Mouse (Mus musculus) leukemia stem cell, adult 10-12 weeks (primary cell): ENCODE measurements around the gene Slc35f2. TPM values are rescaled to one million over a fixed set of nuclear protein-coding genes. Genes with fewer than 3 reads are reported as not detected.

ENCODE experiments used
- polyA plus RNA-seq: library from polyadenylated mRNA; stranded (reverse); fragments of >175 nt; gene quantifications from 2 replicates; pipeline ENCODE4 v1.2.3, GENCODE M21; 2012; ENCODE audit warnings: low replicate concordance

The Slc35f2 gene
- polyA plus RNA-seq, result 0.30 and 0.41 TPM in 2 replicates

GRCm38 (mm10) chr9:53771344-53772021, at the start of gene Slc35f2:
TSS of gene Slc35f2 (plus strand) at chr9:53771538.

DNA sequence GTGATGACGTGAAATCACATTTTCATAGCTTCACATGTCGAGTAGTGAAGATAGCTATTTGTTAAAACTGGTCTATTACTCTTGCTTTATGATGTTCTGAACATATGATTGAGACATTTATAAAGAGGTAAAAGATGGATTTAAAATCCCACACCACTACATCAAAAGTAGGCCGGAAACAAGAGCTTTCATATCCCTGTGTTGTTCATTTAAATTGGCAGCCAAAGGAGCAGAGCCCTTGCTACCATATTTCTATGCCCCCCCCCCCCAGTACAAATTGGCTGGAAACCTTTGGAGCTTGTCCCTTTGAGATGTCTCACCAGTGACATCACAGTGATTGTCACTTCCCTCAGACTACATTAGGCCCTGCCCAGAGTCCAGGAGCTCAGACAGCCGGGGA, 78.5 kb downstream of the Slc35f2 start, which contains the start of gene Sln:
Gene Sln (plus strand): TSS at position 301 of the 400 bp plus-strand sequence.

Other genes starting within 250 kb of the Slc35f2 start
- gene Atm, start 234.8 kb upstream of the Slc35f2 start, polyA plus RNA-seq, result 0.70 and 4.5 TPM in 2 replicates
- gene Npat, start 234.5 kb upstream of the Slc35f2 start, polyA plus RNA-seq, result 0.44 and 1.5 TPM in 2 replicates
- 3.8 and 243 TPM in 2 replicates for gene Acat1, start 161.2 kb upstream of the Slc35f2 start, polyA plus RNA-seq
- gene Cul5, start 101.5 kb upstream of the Slc35f2 start, polyA plus RNA-seq, result 9.1 and 15.7 TPM in 2 replicates
- gene Rab39, start 65.3 kb upstream of the Slc35f2 start, polyA plus RNA-seq, result 0.84 and 0.87 TPM in 2 replicates
- gene Sln, start 78.6 kb downstream of the Slc35f2 start, polyA plus RNA-seq, result not detected in 2 replicates
- 0.12 TPM in 1 of 2 replicates, not detected in the other for gene Elmod1, start 203.8 kb downstream of the Slc35f2 start, polyA plus RNA-seq